Mouse (Mus musculus) megakaryocyte progenitor cell, adult 5-6 weeks (primary cell): ENCODE measurements around the gene Gm28510. TPM values are rescaled to one million over a fixed set of nuclear protein-coding genes. Genes with fewer than 3 reads are reported as not detected.
"Not testable (repeated sequence)": the region's sequence is repeated elsewhere in the genome, so short reads cannot be mapped to it uniquely, and the experiment has no call there.

Source experiments
- ATAC-seq: replicated peaks from 2 replicates; pipeline ENCODE4 v1.8.0; 2016; ENCODE audit warnings: mild to moderate bottlenecking, moderate TSS enrichment, inconsistent platforms; ENCODE audit not compliant: poor library complexity
- total RNA-seq, 2 experiments: library from RNA; stranded (forward) in 1 of 2; stranded (reverse) in 1 of 2; fragments of 157-497, 149-512 nt in 1 of 2; fragments of 200-1000 nt in 1 of 2; gene quantifications; 2 replicates each; pipeline versions ENCODE4 v1.2.3 to v1.2.4; 2015 to 2017

Gm28510 gene
- not detected in 2 replicates for total RNA-seq (2015)
- not detected in 2 replicates for total RNA-seq (2017)

GRCm38 (mm10) chrY:10412437-10412836 lies at the start of gene Gm28510:
Gm28510 (plus strand) TSS chrY:10412737.
- not testable (repeated sequence) for ATAC-seq

Other genes with a start within 250 kb of the Gm28510 start
- not detected in 2 replicates for gene Gm20834, start 88.1 kb upstream of the Gm28510 start, total RNA-seq (2015)
- gene Gm20834, start 88.1 kb upstream of the Gm28510 start, total RNA-seq (2017) = not detected in 2 replicates
- not detected in 2 replicates for gene Gm20737, start 123.3 kb downstream of the Gm28510 start, total RNA-seq (2015)
- not detected in 2 replicates for gene Gm20737, start 123.3 kb downstream of the Gm28510 start, total RNA-seq (2017)
- gene Gm21775, start 140.7 kb downstream of the Gm28510 start, total RNA-seq (2015) = not detected in 2 replicates
- gene Gm21775, start 140.7 kb downstream of the Gm28510 start, total RNA-seq (2017) = not detected in 2 replicates
- gene Gm21900, start 203.6 kb downstream of the Gm28510 start, total RNA-seq (2015) = not detected in 2 replicates
- gene Gm21900, start 203.6 kb downstream of the Gm28510 start, total RNA-seq (2017) = not detected in 2 replicates